Mouse (Mus musculus) intestine, postnatal 0 days (tissue): ENCODE data around the gene 1810013L24Rik. TPM values are rescaled to one million over a fixed set of nuclear protein-coding genes. Genes with fewer than 3 reads are reported as not detected.

Source experiments
- ATAC-seq: fragments of 200-750 bp; cut with Nextera tagmentation; 2 replicates; pipeline ENCODE4 v1.8.0; 2017; ENCODE audit warnings: mild to moderate bottlenecking, moderate TSS enrichment, moderate library complexity
- H3K27ac ChIP-seq: fragments of 300-500 bp; sonication (generic); 2 replicates; pipeline ENCODE4 v1.5.1; 2014; ENCODE audit warnings: mild to moderate bottlenecking, low read depth, low read length, moderate library complexity
- H3K27me3 ChIP-seq: fragments of 300-500 bp; sonication (generic); replicated peaks from 2 replicates; pipeline ENCODE4 v1.6.1; 2014; ENCODE audit warnings: low read length, mixed read lengths; ENCODE audit not compliant: control insufficient read depth, insufficient read depth
- H3K36me3 ChIP-seq: fragments of 300-500 bp; sonication (generic); 2 replicates; pipeline ENCODE4 v1.6.1; 2014; ENCODE audit warnings: mild to moderate bottlenecking, moderate library complexity; ENCODE audit not compliant: control insufficient read depth, insufficient read depth
- H3K4me1 ChIP-seq: fragments of 300-500 bp; sonication (generic); replicated peaks from 2 replicates; pipeline ENCODE4 v1.6.1; 2014; ENCODE audit warnings: antibody characterized with exemption, low read length, mixed read lengths; ENCODE audit not compliant: control insufficient read depth, insufficient read depth
- H3K4me2 ChIP-seq: fragments of 300-500 bp; sonication (generic); replicated peaks from 2 replicates; pipeline ENCODE4 v1.6.1; 2014; ENCODE audit warnings: low read depth, mild to moderate bottlenecking, moderate library complexity
- H3K4me3 ChIP-seq: fragments of 300-500 bp; sonication (generic); 2 replicates; pipeline ENCODE4 v1.5.1; 2014; ENCODE audit warnings: low read depth, low read length
- H3K9ac ChIP-seq: fragments of 300-500 bp; sonication (generic); 2 replicates; pipeline ENCODE4 v1.6.1; 2014; ENCODE audit warnings: mild to moderate bottlenecking, low read depth, low read length
- H3K9me3 ChIP-seq: fragments of 300-500 bp; sonication (generic); 2 replicates; pipeline ENCODE4 v1.6.1; 2016; ENCODE audit warnings: mixed run types; ENCODE audit not compliant: control insufficient read depth
- CTCF ChIP-seq: sonication (generic); IDR thresholded peaks from 2 replicates; pipeline ENCODE4 v1.5.1; 2016; ENCODE audit warnings: low read depth, mild to moderate bottlenecking, control low read depth, antibody characterized with exemption, moderate library complexity
- WGBS: fragments of 180-500 bp; shearing (Covaris S2); extraction: QIAGEN DNeasy Blood & Tissue Kit; methylation state at CpG from one replicate; pipeline ENCODE4 v1.1.7; 2014; 5-methylcytosine and 5-hydroxymethylcytosine counted together
- polyA plus RNA-seq: library from polyadenylated mRNA; unstranded; fragments of >200 nt; fragmentation: Nextera tagmentation; extraction: Ambion mirVana; gene quantifications from 2 replicates; pipeline ENCODE4 v1.2.1, GENCODE M21; 2015

Gene 1810013L24Rik
- polyA plus RNA-seq, 1 experiment from 2014 or later: 15.1 TPM

- Histone ChIP-seq H3K9ac (no peak overlapping the region), H3K4me3 (no peak overlapping the region), H3K4me2 (no peak overlapping the region), H3K36me3 (peaks cover 22% of the 10 kb centered on the region), H3K9me3 (no peaks in the 10 kb centered on the region), H3K4me1 (0 out of 2 replicates have a peak, but pooled peaks cover 3% of the 10 kb centered on the region), H3K27ac (no peak overlapping the region), H3K27me3 (no peaks in the 10 kb centered on the region)
- ATAC-seq: no peak
- 92% methylated on average over 10 of the region's 10 CpGs for WGBS
- TF ChIP-seq CTCF: no peak
Observed at GRCm38 (mm10) chr16:8842962-8843361, 13.1 kb downstream of the 1810013L24Rik start.

GRCm38 (mm10) chr16:8843580-8844175, 13.8 kb downstream of the 1810013L24Rik start:
- Histone ChIP-seq H3K4me3 (no peak overlapping the region), H3K4me2 (no peak overlapping the region), H3K9me3 (no peaks in the 10 kb centered on the region), H3K27ac (no peak overlapping the region), H3K36me3 (peaks cover 22% of the 10 kb centered on the region), H3K27me3 (no peaks in the 10 kb centered on the region), H3K9ac (no peak overlapping the region), H3K4me1 (peaks cover 3% of the 10 kb centered on the region; the same call in 1 of the 2 replicates)
- WGBS: 57% methylated on average over 3 of the region's 3 CpGs
- ATAC-seq: peak; percentile 63
- no peak for TF ChIP-seq CTCF

GRCm38 (mm10) chr16:8845986-8846385, 16.1 kb downstream of the 1810013L24Rik start:
- Histone ChIP-seq H3K9me3 (no peaks in the 10 kb centered on the region), H3K27ac (no peak overlapping the region), H3K4me3 (no peak overlapping the region), H3K4me1 (peaks cover 3% of the 10 kb centered on the region; the same call in 1 of the 2 replicates), H3K9ac (no peak overlapping the region), H3K36me3 (peaks cover 24% of the 10 kb centered on the region), H3K4me2 (no peak overlapping the region), H3K27me3 (no peaks in the 10 kb centered on the region)
- WGBS: 79% methylated on average over 4 of the region's 4 CpGs
- no peak for TF ChIP-seq CTCF
- no peak for ATAC-seq

GRCm38 (mm10) chr16:8848309-8849068, 18.6 kb downstream of the 1810013L24Rik start:
- Histone ChIP-seq H3K27me3 (no peaks in the 10 kb centered on the region), H3K36me3 (peaks cover 18% of the 10 kb centered on the region), H3K27ac (peak overlapping the region; percentile 5; the same call in 1 of the 2 replicates), H3K4me1 (peaks cover 2% of the 10 kb centered on the region; the same call in 1 of the 2 replicates), H3K4me3 (no peak overlapping the region), H3K9ac (no peak overlapping the region), H3K9me3 (no peaks in the 10 kb centered on the region), H3K4me2 (no peak overlapping the region)
- ATAC-seq: no peak
- no peak for TF ChIP-seq CTCF
- WGBS: 65% methylated on average over 4 of the region's 4 CpGs

- no peaks in the 10 kb centered on the region; the same call in 1 of the 2 replicates for H3K4me1 ChIP-seq
- H3K4me2 ChIP-seq: no peak overlapping the region
- H3K4me3 ChIP-seq: no peak overlapping the region
- no peak for TF ChIP-seq CTCF
- H3K9ac ChIP-seq: no peak overlapping the region
- no peaks in the 10 kb centered on the region for H3K27me3 ChIP-seq
- no peak for ATAC-seq
- H3K36me3 ChIP-seq: peaks cover 20% of the 10 kb centered on the region; the same call in 1 of the 2 replicates
- 60% methylated on average over 1 of the region's 1 CpGs for WGBS
- no peak overlapping the region for H3K27ac ChIP-seq
- H3K9me3 ChIP-seq: no peaks in the 10 kb centered on the region
Observed at GRCm38 (mm10) chr16:8849929-8850328, 20.0 kb downstream of the 1810013L24Rik start.

- 47% methylated on average over 2 of the region's 2 CpGs for WGBS
- no peak overlapping the region for H3K27ac ChIP-seq
- H3K4me3 ChIP-seq: no peak overlapping the region
- no peak overlapping the region for H3K9ac ChIP-seq
- no peaks in the 10 kb centered on the region for H3K9me3 ChIP-seq
- H3K27me3 ChIP-seq: no peaks in the 10 kb centered on the region
- H3K4me2 ChIP-seq: no peak overlapping the region
- no peak for TF ChIP-seq CTCF
- H3K4me1 ChIP-seq: no peaks in the 10 kb centered on the region
- peak; percentile 50 for ATAC-seq
- H3K36me3 ChIP-seq: peaks cover 34% of the 10 kb centered on the region
Observed at GRCm38 (mm10) chr16:8855143-8855542, 25.2 kb downstream of the 1810013L24Rik start.
